ENCODE assay signal across 12 mouse cellular contexts in the genomic region with DNA sequence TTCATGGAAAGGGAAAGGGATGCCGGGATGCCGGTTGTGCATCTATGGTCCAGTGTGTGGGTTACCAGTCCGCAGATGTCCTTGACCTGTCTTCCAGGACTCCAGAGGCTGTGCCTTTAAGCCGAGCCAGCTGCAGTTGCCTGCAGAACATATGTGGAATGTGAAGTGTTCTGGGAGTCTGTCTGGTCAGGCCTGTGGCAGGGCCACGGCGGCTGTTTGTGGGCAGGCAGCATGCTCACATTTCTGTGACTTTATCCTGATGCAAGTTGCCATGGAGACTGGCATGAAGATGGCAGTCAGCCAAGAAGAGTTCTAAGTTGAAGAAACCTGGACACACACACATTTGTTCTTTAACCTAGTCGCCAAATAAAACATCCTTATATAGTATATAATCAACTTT.
DNase-seq lines count a peak whose midpoint lies in the region; ATAC-seq and TF ChIP-seq lines count a peak whose summit lies in the region.
"Had no signal": no experiment of that assay in that cellular context is flagged by ENCODE, and none has a peak within 500 bp of the region (broad histone marks: within the 10 kb centered on the region; RNA-seq: fewer than 3 reads in every experiment).

No protein-coding gene starts in this region.

- intact Hi-C loops in heart, postnatal 14 days (cut with DNase I): no loop called here
- intact Hi-C loops in left cerebral cortex, postnatal 14 days (cut with DNase I): no loop called here

- H3K36me3 ChIP-seq in heart, embryonic 16.5 days (ENCODE audit: control insufficient read depth, insufficient read depth): no peaks in the 10 kb centered on the region
- no peaks in the 10 kb centered on the region for H3K36me3 ChIP-seq in embryonic facial prominence, embryonic 13.5 days
- H3K36me3 ChIP-seq in limb, embryonic 14.5 days (ENCODE audit: control insufficient read depth, insufficient read depth, low read length): no peaks in the 10 kb centered on the region

- TF ChIP-seq CTCF in lung, adult 2 months (IDR thresholded peaks at IDR 0.05; ENCODE audit: insufficient read depth, low read length): no peak

- no peak overlapping the region for H3K4me2 ChIP-seq in heart, embryonic 16.5 days (ENCODE audit: low read depth, low read length)
- H3K4me2 ChIP-seq in embryonic facial prominence, embryonic 13.5 days: no peak overlapping the region
- no peak overlapping the region for H3K4me2 ChIP-seq in limb, embryonic 14.5 days (replicated peaks; ENCODE audit: low read depth, low read length, severe bottlenecking)

- H3K27me3 ChIP-seq in heart, embryonic 16.5 days (ENCODE audit: control insufficient read depth, insufficient read depth, low read length): no peaks in the 10 kb centered on the region
- no peaks in the 10 kb centered on the region for H3K27me3 ChIP-seq in embryonic facial prominence, embryonic 13.5 days
- H3K27me3 ChIP-seq in limb, embryonic 14.5 days (ENCODE audit: control insufficient read depth, insufficient read depth, low read length): no peaks in the 10 kb centered on the region
- H3K27me3 ChIP-seq: megakaryocyte, embryonic 14.5 days had no signal

- TF ChIP-seq POLR2A in lung, adult 2 months (IDR thresholded peaks at IDR 0.05; ENCODE audit: borderline replicate concordance, extremely low read depth, low read depth, low read length): no peak
- no peak for TF ChIP-seq POLR2A in limb, embryonic 14.5 days (IDR thresholded peaks at IDR 0.05; ENCODE audit: borderline replicate concordance, extremely low read depth, insufficient read depth, insufficient read length)

- ATAC-seq in heart, embryonic 16.5 days (replicated peaks; ENCODE audit: extremely low read depth, insufficient read depth, low FRiP score): peak; percentile 52; the same call in 1 of the 2 replicates
- 0 out of 2 replicates have a peak, but pooled peaks have one; percentile 52 for ATAC-seq in embryonic facial prominence, embryonic 13.5 days (ENCODE audit: insufficient number of reproducible peaks, insufficient read depth, low FRiP score, low TSS enrichment, low read depth)
- peak; percentile 62; the same call in 1 of the 2 replicates for ATAC-seq in limb, embryonic 14.5 days (ENCODE audit: low FRiP score, low read depth)
- no peak for ATAC-seq in granulocyte monocyte progenitor cell, adult 5-6 weeks (replicated peaks; ENCODE audit: poor library complexity, severe bottlenecking)
- ATAC-seq: inflammation-experienced regulatory T-cells, adult 6 months had no signal

- H3K4me1 ChIP-seq in heart, embryonic 16.5 days (ENCODE audit: control insufficient read depth, insufficient read depth, low read length): no peaks in the 10 kb centered on the region
- no peaks in the 10 kb centered on the region for H3K4me1 ChIP-seq in lung, adult 2 months (ENCODE audit: control insufficient read depth, insufficient read depth, low read length)
- H3K4me1 ChIP-seq in embryonic facial prominence, embryonic 13.5 days: peaks cover 13% of the 10 kb centered on the region
- H3K4me1 ChIP-seq in limb, embryonic 14.5 days (ENCODE audit: control insufficient read depth, insufficient read depth, low read length): peaks cover 7% of the 10 kb centered on the region; the same call in 1 of the 2 replicates
- H3K4me1 ChIP-seq: megakaryocyte, embryonic 14.5 days had no signal

- no peak for DNase-seq in heart, postnatal 14 days
- peak; percentile 2 for DNase-seq in lung, postnatal 36 days
- no peak for DNase-seq in lung, adult 2 months
- DNase-seq in limb, embryonic 14.5 days (ENCODE audit: low spot score): peak; percentile 64
- DNase-seq in left cerebral cortex, postnatal 14 days (ENCODE audit: low spot score in 2 of 2): no peak
- DNase-seq: thymus, adult 18-20 months had no signal

- H3K27ac ChIP-seq in heart, embryonic 16.5 days (ENCODE audit: low read length): no peak overlapping the region
- peak overlapping the region; percentile 64 for H3K27ac ChIP-seq in embryonic facial prominence, embryonic 13.5 days
- H3K27ac ChIP-seq in limb, embryonic 14.5 days (replicated peaks; ENCODE audit: low read depth, low read length): no peak overlapping the region
- H3K27ac ChIP-seq: layer of hippocampus, adult 2 months had no signal

- 46% methylated on average over 7 of the region's 7 CpGs for WGBS in heart, embryonic 16.5 days
- 60% methylated on average over 7 of the region's 7 CpGs for WGBS in lung, adult 2 months
- 43% methylated on average over 7 of the region's 7 CpGs for WGBS in embryonic facial prominence, embryonic 13.5 days
- 40% methylated on average over 7 of the region's 7 CpGs for WGBS in limb, embryonic 14.5 days

- no peak overlapping the region for H3K4me3 ChIP-seq in heart, embryonic 16.5 days (ENCODE audit: low read length)
- no peak overlapping the region for H3K4me3 ChIP-seq in lung, adult 2 months (replicated peaks; ENCODE audit: extremely low read depth, low read depth, low read length)
- H3K4me3 ChIP-seq in embryonic facial prominence, embryonic 13.5 days: no peak overlapping the region
- H3K4me3 ChIP-seq in limb, embryonic 14.5 days (replicated peaks; ENCODE audit: low read length): no peak overlapping the region
- H3K4me3 ChIP-seq: layer of hippocampus, adult 2 months; megakaryocyte, embryonic 14.5 days had no signal

- H3K9ac ChIP-seq in heart, embryonic 16.5 days (ENCODE audit: low read length): no peak overlapping the region
- no peak overlapping the region for H3K9ac ChIP-seq in embryonic facial prominence, embryonic 13.5 days
- H3K9ac ChIP-seq in limb, embryonic 14.5 days (ENCODE audit: low read depth, low read length, severe bottlenecking): no peak overlapping the region

- H3K9me3 ChIP-seq in heart, embryonic 16.5 days (replicated peaks; ENCODE audit: control insufficient read depth, low read length): no peaks in the 10 kb centered on the region
- H3K9me3 ChIP-seq in embryonic facial prominence, embryonic 13.5 days: no peaks in the 10 kb centered on the region
- H3K9me3 ChIP-seq in limb, embryonic 14.5 days (ENCODE audit: control insufficient read depth, low read length): no peaks in the 10 kb centered on the region

Comparison
In these comparisons a context has a peak if more than half of its experiments do, and no peak if none do; other contexts are left out.
1. DNase-seq: peak in lung, postnatal 36 days (single experiment) and limb, embryonic 14.5 days (single experiment); none in heart, postnatal 14 days (0 of 2), lung, adult 2 months (single experiment) and left cerebral cortex, postnatal 14 days (0 of 2).